Mouse (Mus musculus) adrenal gland, postnatal 14 days (tissue): ENCODE measurements around the gene Ebf3. TPM values are rescaled to one million over a fixed set of nuclear protein-coding genes. Genes with fewer than 3 reads are reported as not detected.
A peak's percentile ranks its signal among the peaks of the same experiment; 100 is the strongest.

ENCODE experiments used
- DNase-seq: peaks from one replicate; pipeline ENCODE4 v3.0.0; 2021; ENCODE audit warnings: mixed read lengths
- total RNA-seq: library from RNA; stranded (reverse); gene quantifications from 2 replicates; pipeline ENCODE4 v1.2.3, GENCODE M21; 2021

The Ebf3 gene
- total RNA-seq, 1 experiment from 2014 or later = 12.6 TPM

DNA sequence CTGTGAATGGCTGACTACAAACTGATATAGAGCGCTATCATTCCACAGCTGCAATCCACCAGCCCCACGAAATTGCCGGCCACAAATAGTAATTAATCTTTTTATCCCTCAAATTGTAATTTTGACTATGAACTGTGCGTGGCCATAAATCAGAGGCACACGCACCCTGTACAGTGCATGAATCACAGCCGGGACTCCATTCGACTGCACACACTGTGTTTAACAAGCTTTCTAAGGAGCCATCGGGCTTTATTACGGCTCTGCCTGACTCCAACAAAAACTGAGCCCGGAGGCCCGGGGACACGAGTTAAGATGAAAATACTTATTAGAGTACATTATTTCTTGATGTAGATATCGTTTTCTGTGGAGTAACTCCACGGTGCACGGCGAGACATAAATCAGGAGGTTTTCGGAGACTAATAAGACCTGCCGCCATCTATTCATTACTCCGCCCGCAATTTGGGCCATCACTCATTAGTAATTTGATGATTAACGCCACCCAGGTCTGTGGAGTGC, 107.4 kb downstream of the Ebf3 start:
- no peak for DNase-seq

DNA sequence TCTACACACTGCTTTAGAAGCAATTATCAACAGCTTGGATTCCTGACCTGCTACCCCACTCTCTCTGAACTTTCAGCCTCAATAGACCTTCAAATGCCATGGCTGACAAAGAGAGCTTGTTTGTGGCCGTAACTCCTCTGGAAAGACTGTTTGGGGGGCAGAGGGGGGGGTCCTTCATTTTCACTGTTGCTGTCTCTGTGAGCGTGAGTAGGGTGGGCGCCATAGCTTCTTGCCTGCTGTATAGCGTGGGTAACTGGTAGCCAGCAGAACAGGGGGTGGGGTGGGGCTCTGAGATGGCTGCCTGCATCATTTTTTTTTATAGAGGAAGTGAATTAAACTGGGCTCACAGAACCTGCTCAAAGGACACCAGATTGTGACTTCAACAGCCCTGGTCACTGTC, 114.7 kb downstream of the Ebf3 start:
- DNase-seq = no peak

DNA sequence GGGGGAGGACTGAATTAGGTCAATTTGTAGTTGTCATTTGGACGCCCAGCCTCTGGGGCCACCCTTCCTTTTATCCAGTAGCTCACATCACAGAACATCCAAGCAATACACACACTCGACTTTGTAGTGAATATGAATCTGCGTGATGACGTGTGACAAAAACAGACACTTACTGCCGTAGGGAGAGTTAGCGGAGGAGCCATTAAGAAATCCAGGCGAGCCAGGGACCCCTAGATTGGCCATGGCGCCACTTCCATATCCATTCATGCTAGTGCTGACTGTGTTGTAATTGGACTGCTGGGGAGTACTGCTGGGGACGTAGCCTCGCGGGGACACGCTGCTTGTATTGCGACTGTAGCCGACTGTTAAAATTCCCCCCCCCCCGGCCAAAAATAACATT, 115.3 kb downstream of the Ebf3 start:
- DNase-seq = no peak

DNA sequence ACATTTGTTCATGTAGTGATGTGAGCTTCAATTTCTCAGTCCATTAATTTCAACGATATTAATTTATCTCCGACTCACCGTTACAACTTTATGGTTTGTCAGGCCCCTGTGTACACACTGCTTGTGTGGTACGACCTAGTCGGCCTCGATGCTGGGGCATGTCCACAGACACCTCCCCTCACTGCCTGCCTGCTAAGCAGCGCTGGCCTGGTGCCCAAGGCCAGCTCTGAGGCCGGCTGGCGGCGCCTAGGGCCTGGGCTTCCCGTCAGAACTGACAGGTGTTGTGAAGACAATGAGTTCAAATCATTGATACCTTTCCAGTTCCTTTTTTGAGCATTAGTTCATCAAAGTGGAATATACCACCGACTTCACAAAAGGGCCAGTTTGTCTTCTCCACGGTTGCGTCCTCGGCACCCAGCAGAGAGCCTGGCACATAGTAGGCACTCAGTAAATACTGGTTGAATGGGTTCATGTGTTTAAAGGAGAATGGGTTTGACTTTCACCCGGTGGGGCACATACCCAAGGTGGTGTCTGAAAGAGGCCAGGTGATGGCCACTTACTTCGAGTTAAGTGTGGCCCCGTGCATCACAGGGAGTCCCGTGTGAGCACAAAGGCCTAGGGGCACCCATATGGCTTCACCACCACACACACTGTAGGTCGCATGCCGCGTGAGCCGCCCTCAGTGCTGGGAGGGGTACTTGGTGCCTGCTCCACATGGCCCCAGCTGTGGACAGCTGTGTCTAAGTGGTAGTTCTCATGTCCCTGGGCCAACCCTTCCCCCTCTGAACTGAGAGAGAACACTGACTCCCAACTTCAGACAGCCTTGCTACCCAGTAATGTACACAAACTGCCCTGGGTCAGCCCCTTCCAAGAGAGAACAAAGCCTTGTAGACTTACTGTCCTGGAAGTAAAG, 116.9 kb downstream of the Ebf3 start:
- DNase-seq = peak; percentile 66

DNA sequence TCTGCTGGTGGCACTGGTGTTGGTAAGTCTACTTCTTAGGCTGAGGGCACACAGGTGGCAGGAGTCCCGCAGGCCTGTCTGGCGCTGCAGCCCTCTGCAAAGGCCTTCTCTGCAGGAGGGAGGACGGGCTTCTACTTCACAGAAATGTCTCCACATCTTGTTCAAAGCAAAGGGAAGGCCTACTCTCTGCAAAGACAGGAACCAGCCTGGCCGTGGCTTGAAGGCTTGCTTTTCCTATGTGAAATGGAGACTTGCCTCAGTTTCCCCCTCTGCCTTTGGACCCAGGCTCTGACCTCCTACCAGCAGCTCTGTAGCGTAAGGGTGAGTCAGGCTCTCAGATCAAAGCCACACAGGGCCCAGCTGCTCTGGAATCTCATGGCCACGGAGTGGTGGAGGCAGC, 117.7 kb downstream of the Ebf3 start:
- peak; percentile 23 for DNase-seq

DNA sequence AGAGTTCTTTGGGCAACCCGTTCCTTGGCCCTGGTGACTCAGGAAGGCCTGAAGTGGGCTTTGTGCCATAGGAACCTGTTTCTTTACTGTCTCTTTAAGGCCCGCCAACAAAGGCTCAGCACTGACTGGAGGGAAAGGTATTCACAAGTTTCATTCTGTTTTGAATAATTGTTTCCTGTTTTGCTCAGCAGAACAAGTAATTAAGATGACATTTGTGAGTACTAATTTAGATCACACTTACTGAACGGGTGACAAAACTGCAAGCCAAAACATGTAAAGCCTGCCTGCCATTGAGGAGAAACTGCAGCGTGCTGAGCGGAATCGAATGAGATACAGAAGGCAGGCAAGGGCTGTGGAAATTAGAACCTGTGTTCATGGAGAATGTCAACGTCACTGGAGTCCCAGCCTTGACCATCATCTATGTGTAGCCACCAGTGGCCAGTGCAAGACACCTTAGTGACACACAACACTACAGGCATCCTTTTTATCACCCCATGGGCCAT, 121.4 kb downstream of the Ebf3 start:
- no peak for DNase-seq

DNA sequence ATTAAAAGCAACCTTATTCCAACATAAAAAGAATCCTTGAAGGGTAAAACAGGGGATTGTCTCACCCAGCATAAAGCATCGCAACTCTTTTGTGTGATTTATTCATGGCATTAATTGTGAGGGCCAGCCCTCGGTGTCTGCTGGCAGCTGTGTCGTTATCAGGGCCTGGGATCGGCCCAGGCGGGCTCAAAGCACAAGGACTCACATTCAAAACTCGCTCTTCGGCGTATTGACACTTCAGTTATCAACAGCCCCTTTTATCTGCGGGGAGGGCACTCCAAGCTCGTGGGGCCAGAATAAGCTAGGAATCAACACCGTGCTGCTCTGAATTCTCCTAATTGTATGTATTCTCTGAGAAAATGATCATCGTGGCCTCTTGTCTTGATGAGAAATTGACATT, 122.4 kb downstream of the Ebf3 start:
- no peak for DNase-seq

DNA sequence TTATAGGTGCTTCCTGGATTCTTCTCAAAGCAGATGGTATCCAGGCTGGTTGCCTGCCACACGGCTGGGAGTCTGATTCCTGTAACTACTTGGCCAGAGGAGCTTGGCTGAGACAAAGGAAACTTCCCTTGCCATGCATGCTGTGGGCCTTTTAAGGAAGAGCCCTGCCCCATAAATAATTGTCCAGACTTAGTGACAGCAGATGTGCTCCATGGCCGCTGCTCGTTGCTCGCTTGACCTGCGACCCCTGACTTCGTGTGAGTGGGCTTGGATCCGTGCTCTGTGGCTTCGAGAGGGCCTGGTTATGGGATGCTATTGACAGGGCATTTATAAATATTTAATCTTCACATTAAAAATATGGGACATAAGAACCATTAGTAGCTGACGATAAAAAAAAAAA, 142.0 kb downstream of the Ebf3 start:
- DNase-seq = no peak

DNA sequence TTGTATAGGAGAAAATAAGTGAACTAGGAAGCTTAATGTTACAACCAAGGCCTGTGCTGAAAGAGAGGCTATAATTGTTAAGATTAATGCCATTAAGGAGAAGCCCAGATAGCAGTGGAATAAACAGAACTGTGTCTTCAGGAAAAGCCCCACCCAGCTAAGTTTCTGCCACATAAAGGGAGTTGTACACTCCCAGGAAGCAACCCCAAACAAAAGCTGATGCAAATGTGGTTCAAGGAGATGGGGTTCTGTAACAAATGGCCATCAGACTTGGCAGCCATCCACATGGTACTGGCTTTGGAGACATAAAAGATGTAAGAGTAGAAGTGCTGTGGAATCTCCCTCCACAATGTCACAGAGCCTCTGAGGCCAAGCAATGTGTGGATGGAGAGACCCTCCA, 155.2 kb downstream of the Ebf3 start:
- DNase-seq = no peak

DNA sequence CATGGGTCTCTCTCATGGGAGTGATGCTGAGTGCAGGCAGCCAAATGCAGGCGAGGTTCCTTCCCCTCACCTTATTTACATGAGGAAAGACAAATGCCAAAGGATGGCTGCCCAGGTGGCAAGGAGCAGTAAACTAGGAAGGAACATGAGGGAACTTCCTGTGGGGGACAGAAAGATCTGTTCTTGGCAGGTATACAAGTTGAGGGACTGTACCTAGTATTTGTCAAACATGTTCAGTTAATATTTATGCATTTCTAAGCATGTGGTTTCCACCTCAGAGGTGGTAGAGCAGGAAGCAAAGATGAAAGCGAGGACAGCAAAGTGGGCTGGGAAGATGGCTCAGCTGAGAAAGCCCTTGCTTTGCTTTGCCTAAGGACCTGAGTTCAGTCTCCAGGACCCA, 159.6 kb downstream of the Ebf3 start:
- no peak for DNase-seq

DNA sequence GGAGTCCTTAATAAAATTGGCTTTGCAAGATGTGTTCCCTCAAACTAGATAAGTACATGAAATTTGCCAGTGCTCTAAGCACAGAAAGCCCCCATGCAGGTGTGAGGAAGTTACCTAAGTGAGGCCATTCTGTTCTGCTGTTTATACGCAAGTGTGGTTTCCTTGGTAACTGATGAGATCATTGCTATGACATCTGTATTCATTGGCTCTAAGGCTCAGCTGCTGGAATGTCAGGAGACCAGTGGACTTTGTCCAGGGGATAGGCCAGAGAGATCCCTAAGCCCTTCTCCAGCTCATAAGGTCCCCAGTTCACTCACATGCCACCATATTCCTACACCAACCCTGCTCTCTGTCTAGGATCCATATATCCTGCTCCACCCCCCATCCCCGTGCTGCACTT, 162.4 kb downstream of the Ebf3 start:
- no peak for DNase-seq

DNA sequence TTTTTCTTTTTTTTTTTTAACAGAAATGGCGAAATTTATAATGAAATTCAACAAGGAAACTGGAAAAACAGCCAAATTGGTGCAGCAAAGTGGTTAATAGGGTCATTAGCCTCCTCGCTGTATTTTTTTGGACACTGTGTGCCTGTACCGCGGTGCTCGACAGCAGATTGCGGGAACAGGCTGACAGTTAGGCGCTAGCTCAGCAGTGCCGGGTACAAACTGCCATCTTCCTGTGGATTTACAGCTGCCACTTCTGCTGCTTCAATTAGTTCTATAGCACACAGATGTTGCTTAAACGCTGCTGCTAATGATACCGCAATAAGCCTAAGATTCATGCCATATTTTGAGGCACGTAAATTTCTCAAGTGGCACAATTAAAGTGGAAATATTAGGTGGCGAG, 167.1 kb downstream of the Ebf3 start:
- no peak for DNase-seq

Other genes with a start within 250 kb of the Ebf3 start
- 9.3 and 10.1 TPM in 2 replicates for gene 9430038I01Rik, start 96.3 kb upstream of the Ebf3 start, total RNA-seq
- 120 and 124 TPM in 2 replicates for gene Glrx3, start 123.2 kb upstream of the Ebf3 start, total RNA-seq